Mouse (Mus musculus) ES-E14 (cell line): ENCODE data around the gene Nf1.

ENCODE experiments used
- CHD2 ChIP-seq: IDR thresholded peaks from 2 replicates; pipeline ENCODE4 v1.6.1; 2014; ENCODE audit warnings: mild to moderate bottlenecking, low read depth, low read length, inconsistent platforms
- HCFC1 ChIP-seq: IDR thresholded peaks from 2 replicates; pipeline ENCODE4 v1.6.1; 2012; ENCODE audit warnings: low read length, inconsistent platforms, borderline replicate concordance; ENCODE audit not compliant: insufficient read depth

GRCm38 (mm10) chr11:79527015-79527738 lies 187.7 kb downstream of the Nf1 start:
- no peak for TF ChIP-seq HCFC1
- TF ChIP-seq CHD2, result no peak
